Mouse (Mus musculus): ENCODE measurements around the gene Chl1.

Gene Chl1

GRCm38 (mm10) chr6:103795241-103795640 lies 284.9 kb downstream of the Chl1 start:
- no peak for DNase-seq (ENCODE audit: low read depth, low spot score)
